Mouse (Mus musculus) heart, postnatal 0 days (tissue): ENCODE results near the gene Fgf23. TPM values are rescaled to one million over a fixed set of nuclear protein-coding genes. Genes with fewer than 3 reads are reported as not detected.

Experiments used
- ATAC-seq: fragments of 200-750 bp; cut with Nextera tagmentation; 2 replicates; pipeline ENCODE4 v1.8.0; 2017; ENCODE audit warnings: low read depth, moderate number of reproducible peaks, moderate library complexity; ENCODE audit not compliant: insufficient read depth
- DNase-seq: peaks from one replicate; pipeline ENCODE4 v3.0.0-alpha.2; 2016; ENCODE audit warnings: low spot score
- H3K27ac ChIP-seq: fragments of 300-500 bp; sonication (generic); 2 replicates; pipeline ENCODE4 v1.5.1; 2014; ENCODE audit warnings: low read depth, mild to moderate bottlenecking
- H3K27me3 ChIP-seq: fragments of 300-500 bp; sonication (generic); 2 replicates; pipeline ENCODE4 v1.6.1; 2014; ENCODE audit warnings: low read length, mixed read lengths; ENCODE audit not compliant: control insufficient read depth, insufficient read depth
- H3K36me3 ChIP-seq: fragments of 300-500 bp; sonication (generic); replicated peaks from 2 replicates; pipeline ENCODE4 v1.6.1; 2014; ENCODE audit warnings: low read length, mixed read lengths; ENCODE audit not compliant: control insufficient read depth, insufficient read depth
- H3K4me1 ChIP-seq: fragments of 300-500 bp; sonication (generic); 2 replicates; pipeline ENCODE4 v1.6.1; 2014; ENCODE audit warnings: antibody characterized with exemption; ENCODE audit not compliant: control insufficient read depth, insufficient read depth
- H3K4me2 ChIP-seq: fragments of 300-500 bp; sonication (generic); 2 replicates; pipeline ENCODE4 v1.6.1; 2014; ENCODE audit warnings: low read depth, mild to moderate bottlenecking, low read length, moderate library complexity
- H3K4me3 ChIP-seq: fragments of 300-500 bp; sonication (generic); 2 replicates; pipeline ENCODE4 v1.5.1; 2014; ENCODE audit warnings: low read depth, low read length
- H3K9ac ChIP-seq: fragments of 300-500 bp; sonication (generic); replicated peaks from 2 replicates; pipeline ENCODE4 v1.6.1; 2014; ENCODE audit warnings: low read depth, low read length, mixed read lengths
- H3K9me3 ChIP-seq: fragments of 300-500 bp; sonication (generic); replicated peaks from 2 replicates; pipeline ENCODE4 v1.6.1; 2016; ENCODE audit warnings: low read length; ENCODE audit not compliant: control insufficient read depth
- CTCF ChIP-seq: IDR thresholded peaks from 2 replicates; pipeline ENCODE4 v1.5.1; 2016; ENCODE audit warnings: antibody characterized with exemption, control low read depth, low read depth
- EP300 ChIP-seq: IDR thresholded peaks from 2 replicates; pipeline ENCODE4 v1.6.1; 2016; ENCODE audit warnings: antibody characterized with exemption, low read depth
- WGBS: fragments of 180-500 bp; shearing (Covaris S2); extraction: QIAGEN DNeasy Blood & Tissue Kit; methylation state at CpG from one replicate; pipeline ENCODE4 v1.1.7; 2014; 5-methylcytosine and 5-hydroxymethylcytosine counted together
- polyA plus RNA-seq: library from polyadenylated mRNA; unstranded; fragments of >200 nt; fragmentation: Nextera tagmentation; extraction: Ambion mirVana; gene quantifications from 2 replicates; pipeline ENCODE4 v1.2.1, GENCODE M21; 2015
- total RNA-seq: library from RNA; depleted of rRNA; stranded (reverse); fragments of >200 nt; gene quantifications from 2 replicates; pipeline ENCODE4 v1.2.3, GENCODE M21; 2014; ENCODE audit warnings: low replicate concordance; rRNA removed

Fgf23 gene
- total RNA-seq (1.1 TPM in 1 of 2 replicates, not detected in the other), polyA plus RNA-seq (0.05 TPM in 1 of 2 replicates, not detected in the other)

GRCm38 (mm10) chr6:127072817-127073216 is at the start of gene Fgf23:
TSS of gene Fgf23 (plus strand) at chr6:127072902.
- H3K4me3 ChIP-seq: no peak within 1 kb of the TSS
- no peaks in the 10 kb centered on the region for H3K9me3 ChIP-seq
- no peak within 1 kb of the TSS for H3K27ac ChIP-seq
- 13% methylated on average over 5 of the region's 5 CpGs for WGBS
- no peaks in the 10 kb centered on the region for H3K36me3 ChIP-seq
- H3K4me2 ChIP-seq: no peak within 1 kb of the TSS
- TF ChIP-seq CTCF (no peak), EP300 (no peak)
- H3K4me1 ChIP-seq: 0 out of 2 replicates have a peak, but pooled peaks cover 5% of the 10 kb centered on the region
- ATAC-seq: peak; percentile 64; the same call in 1 of the 2 replicates
- H3K27me3 ChIP-seq: peaks cover 2% of the 10 kb centered on the region; the same call in 1 of the 2 replicates
- H3K9ac ChIP-seq: no peak within 1 kb of the TSS
- no peak for DNase-seq

GRCm38 (mm10) chr6:127024836-127025235 is 47.9 kb upstream of the Fgf23 start:
- no peak overlapping the region for H3K27ac ChIP-seq
- no peaks in the 10 kb centered on the region for H3K9me3 ChIP-seq
- TF ChIP-seq EP300: no peak
- DNase-seq: no peak
- H3K27me3 ChIP-seq: peaks cover 3% of the 10 kb centered on the region; the same call in 1 of the 2 replicates
- no peak overlapping the region for H3K9ac ChIP-seq
- ATAC-seq: no peak
- H3K4me1 ChIP-seq: no peaks in the 10 kb centered on the region
- H3K4me3 ChIP-seq: no peak overlapping the region
- H3K36me3 ChIP-seq: no peaks in the 10 kb centered on the region
- H3K4me2 ChIP-seq: no peak overlapping the region
- WGBS: 41% methylated on average over 7 of the region's 7 CpGs

- Histone ChIP-seq H3K36me3 (no peaks in the 10 kb centered on the region), H3K9ac (no peak overlapping the region), H3K4me2 (peak overlapping the region; percentile 55), H3K9me3 (no peaks in the 10 kb centered on the region), H3K4me3 (peak overlapping the region; percentile 26; the same call in 1 of the 2 replicates), H3K4me1 (no peaks in the 10 kb centered on the region), H3K27me3 (no peaks in the 10 kb centered on the region), H3K27ac (no peak overlapping the region)
- peak; percentile 73 for DNase-seq
- TF ChIP-seq EP300: no peak
- TF ChIP-seq CTCF: peak; percentile 90
- WGBS: 28% methylated on average over 10 of the region's 10 CpGs
- peak; percentile 77; the same call in 1 of the 2 replicates for ATAC-seq
These were observed 37.9 kb upstream of the Fgf23 start for GRCm38 (mm10) chr6:127034760-127035159.

GRCm38 (mm10) chr6:127044909-127045308 is 27.8 kb upstream of the Fgf23 start:
- no peak overlapping the region for H3K9ac ChIP-seq
- H3K36me3 ChIP-seq: no peaks in the 10 kb centered on the region
- ATAC-seq (no peak; the same call in 1 of the 2 replicates), DNase-seq (peak; percentile 37)
- no peak overlapping the region for H3K27ac ChIP-seq
- no peak overlapping the region for H3K4me2 ChIP-seq
- H3K27me3 ChIP-seq: no peaks in the 10 kb centered on the region
- 18% methylated on average over 6 of the region's 6 CpGs for WGBS
- no peak overlapping the region for H3K4me3 ChIP-seq
- H3K4me1 ChIP-seq: 0 out of 2 replicates have a peak, but pooled peaks cover 3% of the 10 kb centered on the region
- no peaks in the 10 kb centered on the region for H3K9me3 ChIP-seq
- TF ChIP-seq EP300 (no peak), CTCF (no peak)

- Histone ChIP-seq H3K9ac (no peak overlapping the region), H3K4me3 (no peak overlapping the region), H3K27ac (no peak overlapping the region), H3K4me1 (no peaks in the 10 kb centered on the region), H3K4me2 (no peak overlapping the region), H3K9me3 (no peaks in the 10 kb centered on the region), H3K27me3 (no peaks in the 10 kb centered on the region), H3K36me3 (no peaks in the 10 kb centered on the region)
- WGBS: 69% methylated on average over 4 of the region's 4 CpGs
- TF ChIP-seq EP300: no peak
- no peak for TF ChIP-seq CTCF
- DNase-seq (no peak), ATAC-seq (no peak)
These were observed 21.9 kb upstream of the Fgf23 start for GRCm38 (mm10) chr6:127050847-127051246.

- no peak for TF ChIP-seq CTCF
- no peak for TF ChIP-seq EP300
- Histone ChIP-seq H3K36me3 (no peaks in the 10 kb centered on the region), H3K4me2 (no peak overlapping the region), H3K27me3 (no peaks in the 10 kb centered on the region), H3K4me3 (no peak overlapping the region), H3K27ac (no peak overlapping the region), H3K9me3 (no peaks in the 10 kb centered on the region), H3K9ac (no peak overlapping the region), H3K4me1 (no peaks in the 10 kb centered on the region)
- WGBS: 55% methylated on average over 12 of the region's 12 CpGs
- ATAC-seq (no peak), DNase-seq (peak; percentile 24)
These were observed 15.6 kb upstream of the Fgf23 start for GRCm38 (mm10) chr6:127056990-127057588.
